Mouse (Mus musculus) MEL (cell line): ENCODE data around the gene Matn1. TPM values are rescaled to one million over a fixed set of nuclear protein-coding genes. Genes with fewer than 3 reads are reported as not detected.

Experiments used
- DNase-seq: peaks from one replicate; pipeline ENCODE4 v3.0.0; 2011; ENCODE audit warnings: low read depth, low spot score
- H3K27ac ChIP-seq: 2 replicates; pipeline ENCODE4 v1.5.1; 2012; ENCODE audit warnings: low read depth, mild to moderate bottlenecking, control low read depth, low read length, moderate library complexity; ENCODE audit not compliant: control insufficient read depth
- H3K27me3 ChIP-seq, 2 experiments: fragments of 150-350 bp in 1 of 2; sonication (generic) in 1 of 2; 2 replicates each; pipeline ENCODE4 v1.6.1; 2012; ENCODE audit warnings: low read length in 2 of 2, mild to moderate bottlenecking in 2 of 2, improper control_type of control experiment in 1 of 2, moderate library complexity in 1 of 2; ENCODE audit not compliant: insufficient read depth in 2 of 2, control insufficient read depth in 1 of 2
- H3K36me3 ChIP-seq, 2 experiments: 2 replicates each; pipeline ENCODE4 v1.6.1; 2012 to 2014; ENCODE audit warnings: low read length in 2 of 2, improper control_type of control experiment in 1 of 2, inconsistent platforms in 1 of 2, mild to moderate bottlenecking in 1 of 2; ENCODE audit not compliant: insufficient read depth in 2 of 2, control insufficient read depth in 1 of 2
- H3K4me1 ChIP-seq, 2 experiments: fragments of 150-350 bp in 1 of 2; sonication (generic) in 1 of 2; 2 replicates each; pipeline ENCODE4 v1.6.1; 2012; ENCODE audit warnings: low read length in 2 of 2, improper control_type of control experiment in 1 of 2, mild to moderate bottlenecking in 1 of 2; ENCODE audit not compliant: insufficient read depth in 2 of 2, control insufficient read depth in 1 of 2
- H3K4me3 ChIP-seq, 2 experiments: fragments of 150-350 bp in 1 of 2; sonication (generic) in 1 of 2; 2 replicates each; pipeline ENCODE4 v1.5.1; 2012; ENCODE audit warnings: low read depth in 2 of 2, low read length in 2 of 2, mild to moderate bottlenecking in 2 of 2, moderate library complexity in 2 of 2, control low read depth in 1 of 2, improper control_type of control experiment in 1 of 2; ENCODE audit not compliant: control insufficient read depth in 1 of 2, insufficient read depth in 1 of 2
- H3K79me2 ChIP-seq: 2 replicates; pipeline ENCODE4 v1.6.1; 2012; ENCODE audit warnings: mild to moderate bottlenecking, low read length, moderate library complexity; ENCODE audit not compliant: control insufficient read depth, poor library complexity, insufficient read depth
- H3K9ac ChIP-seq: 2 replicates; pipeline ENCODE4 v1.6.1; 2012; ENCODE audit warnings: low read depth, mild to moderate bottlenecking, control low read depth, low read length, moderate library complexity; ENCODE audit not compliant: control insufficient read depth, poor library complexity, severe bottlenecking
- H3K9me3 ChIP-seq: fragments of 150-350 bp; sonication (generic); replicated peaks from 2 replicates; pipeline ENCODE4 v1.6.1; 2012; ENCODE audit warnings: mild to moderate bottlenecking, low read length, improper control_type of control experiment, moderate library complexity; ENCODE audit not compliant: insufficient read depth
- BHLHE40 ChIP-seq: IDR thresholded peaks from 2 replicates; pipeline ENCODE4 v1.6.1; 2012; ENCODE audit warnings: low read depth, mild to moderate bottlenecking, inconsistent platforms, low read length, improper control_type of control experiment, borderline replicate concordance
- CHD1 ChIP-seq: IDR thresholded peaks from 2 replicates; pipeline ENCODE4 v1.6.1; 2012; ENCODE audit warnings: low read depth, mild to moderate bottlenecking, inconsistent platforms, low read length, improper control_type of control experiment
- CHD2 ChIP-seq: IDR thresholded peaks from 2 replicates; pipeline ENCODE4 v1.6.1; 2011; ENCODE audit warnings: low read length, improper control_type of control experiment
- CTCF ChIP-seq, 3 experiments: IDR thresholded peaks in 2 of 3; conservative IDR thresholded peaks in 1 of 3; 2 replicates each; pipeline ENCODE4 v1.5.1; 2011 to 2012; ENCODE audit warnings: low read length in 3 of 3, low read depth in 2 of 3, mild to moderate bottlenecking in 2 of 3, improper control_type of control experiment in 1 of 3, inconsistent platforms in 1 of 3, mixed read lengths in 1 of 3, moderate library complexity in 1 of 3; ENCODE audit not compliant: control insufficient read depth in 1 of 3, insufficient read depth in 1 of 3, poor library complexity in 1 of 3, severe bottlenecking in 1 of 3
- E2F4 ChIP-seq: IDR thresholded peaks from 2 replicates; pipeline ENCODE4 v1.6.1; 2011; ENCODE audit warnings: low read depth, low read length, improper control_type of control experiment, borderline replicate concordance
- ELF1 ChIP-seq: IDR thresholded peaks from 2 replicates; pipeline ENCODE4 v1.6.1; 2014; ENCODE audit warnings: low read depth, mild to moderate bottlenecking, inconsistent platforms, low read length, improper control_type of control experiment, moderate library complexity
- EP300 ChIP-seq, 2 experiments: IDR thresholded peaks; 2 replicates each; pipeline ENCODE4 v1.6.1; 2011; ENCODE audit warnings: improper control_type of control experiment in 2 of 2, low read length in 2 of 2, low read depth in 1 of 2, mild to moderate bottlenecking in 1 of 2
- GABPA ChIP-seq: IDR thresholded peaks from 2 replicates; pipeline ENCODE4 v1.6.1; 2012; ENCODE audit warnings: low read depth, mild to moderate bottlenecking, inconsistent platforms, low read length, improper control_type of control experiment, moderate library complexity
- JUND ChIP-seq: IDR thresholded peaks from 2 replicates; pipeline ENCODE4 v1.6.1; 2011; ENCODE audit warnings: low read depth, mild to moderate bottlenecking, improper control_type of control experiment, low read length
- MAX ChIP-seq: IDR thresholded peaks from 2 replicates; pipeline ENCODE4 v1.6.1; 2011; ENCODE audit warnings: low read length, improper control_type of control experiment
- MEF2A ChIP-seq: IDR thresholded peaks from 2 replicates; pipeline ENCODE4 v1.6.1; 2014; ENCODE audit warnings: low read depth, mild to moderate bottlenecking, inconsistent platforms, low read length, improper control_type of control experiment; ENCODE audit not compliant: poor library complexity, insufficient replicate concordance, severe bottlenecking; ENCODE audit errors: extremely low read depth
- MYC ChIP-seq: IDR thresholded peaks from 2 replicates; pipeline ENCODE4 v1.6.1; 2011; ENCODE audit warnings: low read depth, mild to moderate bottlenecking, low read length, improper control_type of control experiment, moderate library complexity
- NELFE ChIP-seq: IDR thresholded peaks from 2 replicates; pipeline ENCODE4 v1.6.1; 2011; ENCODE audit warnings: low read depth, low read length, improper control_type of control experiment
- NRF1 ChIP-seq: IDR thresholded peaks from 2 replicates; pipeline ENCODE4 v1.6.1; 2014; ENCODE audit warnings: low read depth, mild to moderate bottlenecking, inconsistent platforms, low read length, improper control_type of control experiment, moderate library complexity; ENCODE audit not compliant: poor library complexity, insufficient read depth, severe bottlenecking
- POLR2AphosphoS2 ChIP-seq: IDR thresholded peaks from 2 replicates; pipeline ENCODE4 v1.6.1; 2011; ENCODE audit warnings: low read length, improper control_type of control experiment
- POLR2AphosphoS5 ChIP-seq: IDR thresholded peaks from 2 replicates; pipeline ENCODE4 v1.6.1; 2012; ENCODE audit warnings: low read depth, borderline replicate concordance, mild to moderate bottlenecking, inconsistent platforms, low read length, moderate library complexity, mixed read lengths
- RCOR1 ChIP-seq: IDR thresholded peaks from 2 replicates; pipeline ENCODE4 v1.6.1; 2012; ENCODE audit warnings: low read depth, mild to moderate bottlenecking, inconsistent platforms, low read length, improper control_type of control experiment
- SIN3A ChIP-seq: IDR thresholded peaks from 2 replicates; pipeline ENCODE4 v1.6.1; 2012; ENCODE audit warnings: low read length, improper control_type of control experiment, inconsistent platforms
- TAL1 ChIP-seq: IDR thresholded peaks from 2 replicates; pipeline ENCODE4 v1.6.1; 2012; ENCODE audit warnings: mild to moderate bottlenecking, inconsistent platforms, low read length, moderate library complexity, mixed read lengths
- TBP ChIP-seq: IDR thresholded peaks from 2 replicates; pipeline ENCODE4 v1.8.0; 2011; ENCODE audit warnings: low read depth, low read length, improper control_type of control experiment
- TCF12 ChIP-seq: IDR thresholded peaks from 2 replicates; pipeline ENCODE4 v1.6.1; 2014; ENCODE audit warnings: low read depth, mild to moderate bottlenecking, inconsistent platforms, low read length, improper control_type of control experiment, moderate library complexity
- UBTF ChIP-seq: IDR thresholded peaks from 2 replicates; pipeline ENCODE4 v1.6.1; 2012; ENCODE audit warnings: low read depth, mild to moderate bottlenecking, inconsistent platforms, low read length, improper control_type of control experiment, moderate library complexity, borderline replicate concordance; ENCODE audit not compliant: insufficient read depth
- USF1 ChIP-seq: IDR thresholded peaks from 2 replicates; pipeline ENCODE4 v1.6.1; 2014; ENCODE audit warnings: low read depth, mild to moderate bottlenecking, inconsistent platforms, low read length, improper control_type of control experiment, moderate library complexity
- ZC3H11A ChIP-seq: IDR thresholded peaks from 2 replicates; pipeline ENCODE4 v1.6.1; 2012; ENCODE audit warnings: low read depth, mild to moderate bottlenecking, inconsistent platforms, low read length, improper control_type of control experiment
- ZNF384 ChIP-seq: IDR thresholded peaks from 2 replicates; pipeline ENCODE4 v1.6.1; 2012; ENCODE audit warnings: low read depth, mild to moderate bottlenecking, inconsistent platforms, low read length, improper control_type of control experiment
- polyA plus RNA-seq, 2 experiments: library from polyadenylated mRNA; stranded (reverse) in 1 of 2; unstranded in 1 of 2; fragments of >175 nt in 1 of 2; fragments of >200 nt in 1 of 2; gene quantifications; 2 replicates each; pipeline versions ENCODE4 v1.2.1 to v1.2.4; 2012; ENCODE audit warnings: low replicate concordance in 2 of 2, low read depth in 1 of 2; ENCODE audit not compliant: insufficient read length in 2 of 2, insufficient read depth in 1 of 2, missing spikeins in 1 of 2
- total RNA-seq: library from RNA; depleted of rRNA; stranded (reverse); fragments of 300-350 nt; gene quantifications from 2 replicates; pipeline ENCODE4 v1.2.3, GENCODE M21; 2012

The Matn1 gene
- total and polyA plus RNA-seq, 3 experiments: not detected

DNA sequence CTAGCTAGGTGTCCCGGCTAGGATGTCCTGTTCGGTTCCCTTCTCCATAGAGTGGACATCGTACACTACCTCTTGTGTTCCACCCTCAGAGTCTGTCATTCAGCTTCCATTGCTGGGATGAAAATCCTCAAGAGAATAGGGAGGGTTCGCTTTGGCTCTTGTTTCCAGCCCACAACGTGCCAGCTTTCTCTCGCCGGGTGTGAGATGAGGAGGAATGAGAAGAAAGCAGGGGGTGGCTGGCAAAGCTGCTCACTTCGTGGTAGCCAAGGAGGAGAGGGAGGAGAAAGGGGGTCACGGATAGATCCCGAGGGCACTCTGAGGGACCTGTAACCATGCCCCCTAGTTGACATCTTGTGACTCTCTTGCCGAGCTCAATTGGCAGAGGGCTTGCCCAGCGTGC is 16.4 kb upstream of the Matn1 start:
- no peak for DNase-seq
- Histone ChIP-seq H3K27me3 (no peaks in the 10 kb centered on the region), H3K4me1 (no peaks in the 10 kb centered on the region), H3K36me3 (peaks cover 0 to 8% of the 10 kb centered on the region in 2 experiments; a peak in 2 of 4 replicates), H3K4me3 (no peak overlapping the region), H3K9me3 (no peaks in the 10 kb centered on the region), H3K27ac (no peak overlapping the region), H3K9ac (no peak overlapping the region), H3K79me2 (no peaks in the 10 kb centered on the region)
- TF ChIP-seq TAL1 (no peak), CHD2 (no peak), ELF1 (no peak), EP300 (IDR thresholded peaks at IDR 0.05; ENCODE audit: low read depth in 1 of 2, low read length in 2 of 2) (no peak), ZNF384 (no peak), TCF12 (no peak), JUND (no peak), MEF2A (no peak), TBP (no peak), POLR2AphosphoS2 (no peak), NRF1 (no peak), UBTF (no peak), CHD1 (no peak), SIN3A (no peak), MYC (no peak), USF1 (no peak), E2F4 (no peak), MAX (no peak), POLR2AphosphoS5 (no peak), ZC3H11A (no peak)

DNA sequence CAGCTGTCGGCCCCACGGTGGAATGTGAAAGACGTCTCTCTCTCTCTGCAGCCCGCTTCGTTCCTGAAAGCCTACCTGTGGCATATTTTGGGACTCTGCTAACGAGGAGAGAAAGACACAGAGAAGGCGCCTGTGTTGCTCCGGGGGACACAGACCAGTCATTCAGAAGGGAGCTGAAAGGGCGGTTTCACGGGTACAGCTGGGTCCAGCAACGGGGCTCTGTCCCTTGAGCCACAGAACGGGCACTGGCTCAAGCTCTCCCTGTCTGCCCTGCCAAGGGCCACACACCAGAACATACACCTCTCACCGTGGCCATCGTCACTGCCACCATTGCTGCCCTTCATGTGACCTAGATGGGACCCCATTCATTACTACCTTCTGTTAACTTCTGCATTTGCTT is 1.5 kb upstream of the Matn1 start:
- H3K36me3 ChIP-seq: no peaks in the 10 kb centered on the region
- no peaks in the 10 kb centered on the region for H3K27me3 ChIP-seq
- no peak overlapping the region for H3K27ac ChIP-seq
- H3K4me3 ChIP-seq: no peak overlapping the region
- 0 out of 4 replicates have a peak, but pooled peaks cover 0 to 3% of the 10 kb centered on the region in 2 experiments for H3K4me1 ChIP-seq
- TF ChIP-seq CTCF (IDR thresholded peaks at IDR 0.05 in 2 of 3, conservative IDR thresholded peaks at IDR 0.05 in 1 of 3; ENCODE audit: control insufficient read depth in 1 of 3, insufficient read depth in 1 of 3, low read depth in 2 of 3, low read length in 3 of 3, poor library complexity in 1 of 3, severe bottlenecking in 1 of 3): no peak
- TF ChIP-seq JUND: no peak
- no peak for TF ChIP-seq GABPA
- no peak for TF ChIP-seq BHLHE40
- no peak for TF ChIP-seq TBP
- TF ChIP-seq ZC3H11A: no peak
- TF ChIP-seq RCOR1: no peak
- TF ChIP-seq NELFE: no peak
- H3K79me2 ChIP-seq: no peaks in the 10 kb centered on the region
- no peak overlapping the region for H3K9ac ChIP-seq
- H3K9me3 ChIP-seq: no peaks in the 10 kb centered on the region
- DNase-seq: no peak
